Mouse (Mus musculus): Measurements from ENCODE around the gene Ucn2.

Gene Ucn2

GRCm38 (mm10) chr9:109031001-109031400 lies 45.2 kb downstream of the Ucn2 start:
- no peak for DNase-seq (ENCODE audit: low spot score in 2 of 2)

- DNase-seq (ENCODE audit: low spot score in 2 of 2), result no peak
These were observed 45.9 kb downstream of the Ucn2 start for GRCm38 (mm10) chr9:109031686-109032085.

- no peak for DNase-seq (ENCODE audit: low spot score in 2 of 2)
These were observed 46.6 kb downstream of the Ucn2 start for GRCm38 (mm10) chr9:109032435-109032834.
